Mouse (Mus musculus): Measurements from ENCODE around the gene 4932414N04Rik. TPM values are rescaled to one million over a fixed set of nuclear protein-coding genes. Genes with fewer than 3 reads are reported as not detected.

Gene 4932414N04Rik
- not detected for total RNA-seq (2023)

DNA sequence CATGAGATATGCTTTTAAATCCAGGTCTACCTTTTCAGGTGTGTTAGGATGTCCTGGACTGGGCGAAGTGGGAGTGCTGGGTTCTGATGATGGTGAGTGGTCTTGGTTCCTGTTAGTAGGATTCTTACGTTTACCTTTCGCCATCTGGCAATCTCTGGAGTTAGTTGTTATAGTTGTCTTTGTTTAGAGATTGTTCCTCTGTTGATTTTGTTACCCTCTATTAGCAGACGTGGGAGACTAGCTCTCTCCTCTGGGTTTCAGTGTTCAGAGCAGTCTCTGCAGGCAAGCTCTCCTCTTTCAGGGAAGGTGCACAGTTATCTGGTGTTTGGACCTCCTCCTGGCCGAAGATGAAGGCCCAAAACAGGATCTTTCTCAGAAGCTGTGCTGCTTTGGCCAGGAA lies at the start of gene 4932414N04Rik:
Gene 4932414N04Rik, plus strand, starts transcription at position 301 of the 400 bp plus-strand sequence.

Other genes starting within 250 kb of the 4932414N04Rik start
- gene Stk39, start 184.2 kb upstream of the 4932414N04Rik start, total RNA-seq (2023) = 1 to 10 TPM in 1 of 2 experiments, under 1 TPM in 1; 0.50 to 1.9 TPM
- gene 4933409G03Rik, start 74.1 kb upstream of the 4932414N04Rik start, total RNA-seq (2023) = not detected
- gene Cers6, start 205.0 kb downstream of the 4932414N04Rik start, total RNA-seq (2023) = 10 to 100 TPM; 13.2 to 15.2 TPM